Mouse (Mus musculus): ENCODE data around the gene Gna13.

Gene Gna13

DNA sequence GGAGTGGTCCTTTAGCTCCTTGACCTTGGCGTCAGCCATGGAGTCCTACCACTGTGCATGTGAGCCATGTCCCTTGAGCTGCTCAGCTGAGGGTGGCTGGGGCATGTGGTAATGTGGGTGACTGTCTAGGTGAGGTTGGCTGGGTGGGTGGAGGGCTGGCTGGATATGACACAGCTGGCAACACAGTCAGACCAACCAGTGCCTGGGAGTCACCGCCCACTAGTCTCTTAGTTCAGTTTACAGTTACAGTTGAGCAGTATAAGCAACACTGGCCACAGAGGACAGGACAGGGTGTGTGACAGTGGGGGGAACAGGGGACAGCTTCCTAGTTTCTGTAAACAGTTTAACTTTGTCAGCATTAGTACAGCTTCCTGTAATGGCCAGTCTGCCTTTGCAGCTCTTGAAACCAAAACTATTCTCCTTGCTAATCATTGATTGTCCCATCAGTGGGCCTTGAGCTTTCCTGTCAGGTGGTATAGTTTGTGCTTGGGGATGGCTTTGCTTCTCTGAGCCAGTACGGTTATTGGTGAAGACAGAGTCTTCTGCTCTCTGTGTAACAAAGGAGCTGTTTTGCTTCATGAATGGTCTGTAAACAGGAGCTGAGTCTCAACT lies 6.5 kb downstream of the Gna13 start:
- DNase-seq (ENCODE audit: extremely low spot score, low read depth, low spot score), result no peak

DNA sequence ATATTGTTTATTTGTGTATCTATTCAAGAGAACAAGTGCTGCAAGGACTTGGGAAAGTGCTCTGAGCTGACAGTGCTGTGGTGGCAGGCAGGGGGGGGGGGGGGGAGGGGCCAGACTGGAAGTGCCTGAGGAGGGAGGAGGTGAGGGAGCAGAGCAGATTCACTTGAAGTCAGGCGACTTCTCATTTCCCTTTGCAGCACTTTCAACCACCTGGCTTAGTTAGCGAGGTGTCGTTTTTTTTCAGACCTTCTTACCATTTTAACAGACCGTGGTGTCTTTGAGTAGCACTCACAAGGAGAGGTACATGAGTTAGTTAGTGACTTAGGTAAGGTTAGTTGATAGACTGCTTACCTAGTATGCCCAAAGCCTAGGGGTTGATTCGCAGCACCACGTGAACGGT lies 12.8 kb downstream of the Gna13 start:
- DNase-seq (ENCODE audit: extremely low spot score, low read depth, low spot score), result no peak

GRCm38 (mm10) chr11:109376484-109377143 lies 14.0 kb downstream of the Gna13 start:
- no peak for DNase-seq (ENCODE audit: extremely low spot score, low read depth, low spot score)

GRCm38 (mm10) chr11:109377477-109377876 lies 14.8 kb downstream of the Gna13 start:
- DNase-seq (ENCODE audit: extremely low spot score, low read depth, low spot score), result no peak

- no peak for DNase-seq (ENCODE audit: extremely low spot score, low read depth, low spot score)
These were observed 15.4 kb downstream of the Gna13 start for GRCm38 (mm10) chr11:109378051-109378450.

DNA sequence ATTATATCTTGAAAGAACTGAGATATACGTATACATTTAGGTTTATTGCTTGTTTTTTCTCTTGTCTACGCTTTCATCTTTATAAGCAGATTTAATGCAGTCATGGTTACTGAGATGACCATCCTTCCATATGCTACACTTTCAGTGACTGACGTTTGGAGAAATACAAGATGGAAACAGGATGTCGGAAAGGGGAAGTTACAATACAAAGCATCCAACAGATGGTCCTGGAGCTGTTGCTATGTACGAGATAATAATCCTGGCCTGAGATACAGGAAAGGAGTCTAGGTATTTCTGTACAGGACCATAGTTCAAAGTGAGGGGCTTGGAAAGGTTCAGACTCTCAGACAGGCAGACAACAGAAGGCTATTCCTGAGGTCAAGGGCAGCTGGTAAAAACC lies 18.0 kb downstream of the Gna13 start:
- no peak for DNase-seq (ENCODE audit: extremely low spot score, low read depth, low spot score)

GRCm38 (mm10) chr11:109385296-109385695 lies 22.7 kb downstream of the Gna13 start:
- DNase-seq (ENCODE audit: extremely low spot score, low read depth, low spot score), result no peak

DNA sequence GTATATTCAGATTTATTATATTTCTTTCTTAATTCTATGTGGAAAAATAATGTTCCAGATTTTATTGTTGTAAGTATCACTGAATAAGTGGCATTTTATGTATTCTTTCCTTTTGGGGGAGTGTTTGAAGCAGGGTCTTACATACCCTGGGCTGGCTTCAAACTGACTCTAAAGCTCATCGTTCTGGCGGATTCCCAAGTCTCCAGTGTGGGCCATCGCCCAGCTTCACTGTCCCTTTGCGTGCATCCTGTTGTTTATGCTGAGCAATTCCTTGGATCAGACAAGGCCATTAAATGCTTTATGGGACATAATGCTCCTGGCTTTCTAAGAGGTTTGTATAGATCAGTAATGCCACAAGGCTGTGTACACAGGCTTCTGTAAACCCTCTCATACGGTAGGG lies 26.4 kb downstream of the Gna13 start:
- DNase-seq (ENCODE audit: extremely low spot score, low read depth, low spot score), result no peak

DNA sequence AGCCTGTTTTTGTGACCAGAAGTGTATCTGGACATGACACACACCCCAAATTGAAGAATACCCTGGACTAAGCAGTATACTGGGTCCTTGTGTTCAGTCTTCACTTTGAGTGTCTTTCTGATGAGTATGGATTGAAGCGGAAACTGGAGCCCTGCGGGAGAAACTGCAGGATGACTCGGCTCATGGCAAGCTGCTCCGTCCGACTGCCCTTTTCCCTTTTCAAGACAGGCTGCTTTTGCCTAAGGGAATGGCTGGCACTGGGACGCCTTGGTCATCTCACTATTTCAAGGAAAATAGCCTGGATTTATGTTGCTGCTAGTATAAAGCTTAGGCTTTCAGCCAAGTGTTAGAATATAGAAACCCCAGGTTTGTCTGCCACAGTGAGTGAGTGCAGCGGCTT lies 28.6 kb downstream of the Gna13 start:
- no peak for DNase-seq (ENCODE audit: extremely low spot score, low read depth, low spot score)

- no peak for DNase-seq (ENCODE audit: extremely low spot score, low read depth, low spot score)
These were observed 29.1 kb downstream of the Gna13 start for GRCm38 (mm10) chr11:109391760-109392159.

DNA sequence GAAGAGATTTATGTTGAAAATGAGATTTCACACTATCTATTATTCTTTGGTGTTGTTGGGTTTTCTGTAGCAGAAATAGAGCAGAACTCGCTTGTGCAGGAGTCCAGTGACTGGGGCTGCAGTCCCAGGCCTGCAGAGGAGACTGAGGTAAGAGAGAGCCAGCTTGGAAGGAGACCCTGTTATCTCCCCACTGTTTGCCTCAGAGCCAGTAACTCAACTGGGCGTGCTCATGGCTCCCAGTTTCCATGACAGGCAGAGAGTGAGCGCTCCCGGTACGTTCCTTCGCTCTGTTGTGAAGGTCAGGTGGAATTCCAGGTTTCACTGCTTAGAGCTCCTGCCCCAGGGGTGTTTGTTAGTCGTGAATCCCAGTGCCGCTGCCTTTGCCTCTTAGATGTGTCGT lies 30.0 kb downstream of the Gna13 start:
- DNase-seq (ENCODE audit: extremely low spot score, low read depth, low spot score), result no peak

GRCm38 (mm10) chr11:109394758-109395157 lies 32.1 kb downstream of the Gna13 start:
- DNase-seq (ENCODE audit: extremely low spot score, low read depth, low spot score), result no peak

GRCm38 (mm10) chr11:109395291-109395690 lies 32.7 kb downstream of the Gna13 start:
- no peak for DNase-seq (ENCODE audit: extremely low spot score, low read depth, low spot score)

DNA sequence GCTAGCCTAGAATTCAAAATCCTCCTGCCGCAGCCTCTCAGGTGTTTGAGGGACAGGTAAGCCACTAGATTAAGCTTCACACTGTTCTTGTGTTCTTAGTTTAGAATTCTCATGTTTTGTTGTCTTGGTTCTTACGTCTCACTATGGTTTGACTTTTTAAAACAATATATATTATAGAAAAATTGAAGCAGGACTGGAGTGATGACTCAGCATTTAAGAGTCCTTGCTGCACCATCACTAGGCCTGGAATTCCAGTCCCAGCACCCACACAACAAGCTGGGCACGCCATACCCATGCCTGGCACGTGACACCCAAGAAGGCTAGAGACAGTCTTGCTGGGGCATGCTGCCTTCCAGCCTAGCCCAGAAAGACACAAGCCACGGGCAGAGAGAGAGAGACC lies 43.8 kb downstream of the Gna13 start:
- DNase-seq (ENCODE audit: extremely low spot score, low read depth, low spot score), result no peak

GRCm38 (mm10) chr11:109410197-109410980 lies 47.8 kb downstream of the Gna13 start:
- no peak for DNase-seq (ENCODE audit: extremely low spot score, low read depth, low spot score)

- no peak for DNase-seq (ENCODE audit: extremely low spot score, low read depth, low spot score)
These were observed 51.0 kb downstream of the Gna13 start, which contains the start of gene 9930022D16Rik for GRCm38 (mm10) chr11:109413617-109414016. TSS of gene 9930022D16Rik (plus strand) at chr11:109413917.

DNA sequence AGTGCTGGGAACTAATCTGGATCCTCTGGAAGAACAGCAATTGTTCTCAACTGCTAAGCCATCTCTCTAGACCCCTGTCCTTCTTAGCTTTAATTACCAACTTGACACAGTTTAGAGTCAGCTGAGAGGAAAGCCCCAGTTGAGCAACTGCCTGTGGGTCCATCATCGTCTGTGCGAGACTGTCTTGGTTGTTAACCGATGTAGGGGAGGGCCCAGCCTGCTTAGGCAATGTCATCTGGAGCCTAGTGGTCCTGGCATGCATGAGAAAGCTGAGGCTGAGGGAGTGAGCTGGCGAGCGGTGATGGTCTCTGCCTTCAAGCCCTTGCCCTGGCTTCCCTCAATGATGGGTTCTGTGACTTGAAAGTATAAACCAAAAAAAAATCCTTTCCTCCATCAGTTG lies 52.2 kb downstream of the Gna13 start:
- DNase-seq (ENCODE audit: extremely low spot score, low read depth, low spot score), result no peak

GRCm38 (mm10) chr11:109416709-109417420 lies 54.2 kb downstream of the Gna13 start:
- no peak for DNase-seq (ENCODE audit: extremely low spot score, low read depth, low spot score)

- no peak for DNase-seq (ENCODE audit: extremely low spot score, low read depth, low spot score)
These were observed 54.9 kb downstream of the Gna13 start for GRCm38 (mm10) chr11:109417472-109418040.

DNA sequence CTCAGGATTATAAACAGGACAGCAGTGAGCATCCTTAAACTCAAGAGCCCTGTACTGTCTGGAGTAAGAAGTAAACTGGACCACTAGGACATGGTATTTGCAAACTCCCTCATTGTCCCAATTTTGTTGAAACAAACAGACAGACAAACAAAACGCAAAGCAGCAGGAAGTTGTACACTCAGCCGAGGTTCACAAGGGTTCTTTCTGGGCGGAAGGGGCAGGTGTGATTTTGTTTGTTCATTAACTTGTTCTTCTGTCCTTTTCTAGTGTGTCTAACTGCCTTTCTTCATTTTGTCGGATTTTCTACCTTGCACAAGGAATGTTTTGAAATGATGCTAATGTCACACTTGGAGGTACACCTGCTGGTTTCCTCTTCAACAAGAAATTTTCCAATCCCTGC lies 56.8 kb downstream of the Gna13 start:
- no peak for DNase-seq (ENCODE audit: extremely low spot score, low read depth, low spot score)

- no peak for DNase-seq (ENCODE audit: extremely low spot score, low read depth, low spot score)
These were observed 57.4 kb downstream of the Gna13 start for GRCm38 (mm10) chr11:109419961-109420566.
